ENCODE assay signal across 9 mouse cellular contexts in genomic region chr2:152652901-152653620, GRCm38 (mm10). TPM values are rescaled to one million over a fixed set of nuclear protein-coding genes. Genes with fewer than 3 reads are reported as not detected.
DNase-seq lines count a peak whose midpoint lies in the region; ATAC-seq and TF ChIP-seq lines count a peak whose summit lies in the region.
"Had no signal": no experiment of that assay in that cellular context is flagged by ENCODE, and none has a peak within 500 bp of the region (broad histone marks: within the 10 kb centered on the region; RNA-seq: fewer than 3 reads in every experiment).

No protein-coding gene starts in this region.

- no peak overlapping the region for H3K4me3 ChIP-seq in neural tube, embryonic 13.5 days
- H3K4me3 ChIP-seq in neural tube, embryonic 15.5 days (replicated peaks), result no peak overlapping the region
- no peak overlapping the region for H3K4me3 ChIP-seq in heart, embryonic 12.5 days
- no peak overlapping the region for H3K4me3 ChIP-seq in lung, postnatal 0 days (ENCODE audit: low read depth, low read length)
- H3K4me3 ChIP-seq in liver, embryonic 11.5 days (ENCODE audit: low read depth, low read length), result no peak overlapping the region

- H3K27ac ChIP-seq in neural tube, embryonic 13.5 days (replicated peaks), result 0 out of 2 replicates have a peak overlapping the region, but pooled peaks have one; percentile 61
- no peak overlapping the region for H3K27ac ChIP-seq in neural tube, embryonic 15.5 days (replicated peaks)
- peak overlapping the region; percentile 76 for H3K27ac ChIP-seq in heart, embryonic 12.5 days (ENCODE audit: poor library complexity, severe bottlenecking)
- H3K27ac ChIP-seq in lung, postnatal 0 days (ENCODE audit: low read length), result peak overlapping the region; percentile 11; the same call in 1 of the 2 replicates
- H3K27ac ChIP-seq in liver, embryonic 11.5 days (ENCODE audit: low read depth, low read length), result no peak overlapping the region

- no peak for ATAC-seq in neural tube, embryonic 13.5 days (ENCODE audit: low read depth)
- ATAC-seq in neural tube, embryonic 15.5 days (ENCODE audit: low FRiP score), result no peak
- ATAC-seq in heart, embryonic 12.5 days (ENCODE audit: insufficient number of reproducible peaks, low FRiP score), result peak; percentile 78
- peak; percentile 93 for ATAC-seq in lung, postnatal 0 days
- no peak for ATAC-seq in liver, embryonic 11.5 days (replicated peaks; ENCODE audit: low FRiP score)

- peak; percentile 83 to 85 for DNase-seq in adrenal gland, postnatal 36 days
- peak; percentile 96 for DNase-seq in lung, postnatal 0 days (ENCODE audit: low spot score)
- DNase-seq in liver, embryonic 11.5 days (ENCODE audit: low spot score), result no peak
- DNase-seq in thymus, postnatal 10 days (ENCODE audit: low spot score in 2 of 2), result no peak
- no peak for DNase-seq in urinary bladder, postnatal 10 days (ENCODE audit: low spot score)

- peaks cover 21% of the 10 kb centered on the region for H3K4me1 ChIP-seq in neural tube, embryonic 13.5 days (replicated peaks)
- H3K4me1 ChIP-seq in neural tube, embryonic 15.5 days, result peaks cover 18% of the 10 kb centered on the region
- peaks cover 17% of the 10 kb centered on the region for H3K4me1 ChIP-seq in heart, embryonic 12.5 days (replicated peaks)
- no peaks in the 10 kb centered on the region for H3K4me1 ChIP-seq in lung, postnatal 0 days (ENCODE audit: insufficient read depth, low read depth, low read length)
- peaks cover 4% of the 10 kb centered on the region for H3K4me1 ChIP-seq in liver, embryonic 11.5 days (replicated peaks; ENCODE audit: control insufficient read depth, insufficient read depth, low read length)

- no peaks in the 10 kb centered on the region for H3K36me3 ChIP-seq in neural tube, embryonic 13.5 days
- no peaks in the 10 kb centered on the region for H3K36me3 ChIP-seq in neural tube, embryonic 15.5 days
- H3K36me3 ChIP-seq in heart, embryonic 12.5 days, result no peaks in the 10 kb centered on the region
- H3K36me3 ChIP-seq in lung, postnatal 0 days (ENCODE audit: insufficient read depth, low read length), result no peaks in the 10 kb centered on the region
- no peaks in the 10 kb centered on the region for H3K36me3 ChIP-seq in liver, embryonic 11.5 days (ENCODE audit: control insufficient read depth, insufficient read depth, low read length)

- no peak for TF ChIP-seq EP300 in lung, postnatal 0 days (IDR thresholded peaks at IDR 0.05)

- 81% methylated on average over 10 of the region's 10 CpGs for WGBS in neural tube, embryonic 13.5 days
- WGBS in neural tube, embryonic 15.5 days, result 80% methylated on average over 10 of the region's 10 CpGs
- WGBS in heart, embryonic 12.5 days, result 50% methylated on average over 10 of the region's 10 CpGs
- 33% methylated on average over 10 of the region's 10 CpGs for WGBS in lung, postnatal 0 days
- 57% methylated on average over 10 of the region's 10 CpGs for WGBS in liver, embryonic 11.5 days

- H3K9me3 ChIP-seq in neural tube, embryonic 13.5 days, result no peaks in the 10 kb centered on the region
- no peaks in the 10 kb centered on the region for H3K9me3 ChIP-seq in neural tube, embryonic 15.5 days (replicated peaks)
- H3K9me3 ChIP-seq in heart, embryonic 12.5 days (replicated peaks), result peaks cover 2% of the 10 kb centered on the region
- no peaks in the 10 kb centered on the region for H3K9me3 ChIP-seq in lung, postnatal 0 days (ENCODE audit: low read length)
- H3K9me3 ChIP-seq in liver, embryonic 11.5 days (ENCODE audit: control insufficient read depth, low read length), result no peaks in the 10 kb centered on the region

- H3K27me3 ChIP-seq in neural tube, embryonic 13.5 days, result no peaks in the 10 kb centered on the region
- H3K27me3 ChIP-seq in neural tube, embryonic 15.5 days (replicated peaks), result no peaks in the 10 kb centered on the region
- H3K27me3 ChIP-seq in heart, embryonic 12.5 days (replicated peaks), result no peaks in the 10 kb centered on the region
- H3K27me3 ChIP-seq in lung, postnatal 0 days (replicated peaks; ENCODE audit: insufficient read depth, low read length), result no peaks in the 10 kb centered on the region
- no peaks in the 10 kb centered on the region for H3K27me3 ChIP-seq in liver, embryonic 11.5 days (replicated peaks; ENCODE audit: control insufficient read depth, insufficient read depth, low read length)

- 0 out of 2 replicates have a peak, but pooled peaks have one; percentile 1 for TF ChIP-seq CTCF in lung, postnatal 0 days (IDR thresholded peaks at IDR 0.05)

- no peak overlapping the region for H3K9ac ChIP-seq in neural tube, embryonic 13.5 days
- no peak overlapping the region for H3K9ac ChIP-seq in neural tube, embryonic 15.5 days (replicated peaks)
- H3K9ac ChIP-seq in heart, embryonic 12.5 days, result no peak overlapping the region
- H3K9ac ChIP-seq in lung, postnatal 0 days (replicated peaks; ENCODE audit: low read depth), result no peak overlapping the region
- no peak overlapping the region for H3K9ac ChIP-seq in liver, embryonic 11.5 days (ENCODE audit: low read depth, low read length)

- no peak overlapping the region for H3K4me2 ChIP-seq in neural tube, embryonic 13.5 days
- H3K4me2 ChIP-seq in neural tube, embryonic 15.5 days, result no peak overlapping the region
- no peak overlapping the region for H3K4me2 ChIP-seq in heart, embryonic 12.5 days
- no peak overlapping the region for H3K4me2 ChIP-seq in lung, postnatal 0 days (replicated peaks; ENCODE audit: low read depth, low read length)
- no peak overlapping the region for H3K4me2 ChIP-seq in liver, embryonic 11.5 days

RNA-seq across cellular contexts. Expression of gene H13, which starts 16.2 kb away (rescaled TPM):
- 149 and 155 TPM in 2 replicates for polyA plus RNA-seq in neural tube, embryonic 13.5 days (2015; fragmentation: Nextera tagmentation; extraction: Ambion mirVana)
- polyA plus RNA-seq in neural tube, embryonic 15.5 days (2015; fragmentation: Nextera tagmentation; extraction: Ambion mirVana), result 152 and 155 TPM in 2 replicates
- total RNA-seq in adrenal gland, postnatal 36 days (2021), result 100 to 1,000 TPM; 169 to 173 TPM
- polyA plus RNA-seq in heart, embryonic 12.5 days (2016; fragmentation: Nextera tagmentation; extraction: Ambion mirVana), result 87.5 and 91.9 TPM in 2 replicates
- polyA plus RNA-seq in lung, postnatal 0 days (2015; fragmentation: Nextera tagmentation; extraction: Ambion mirVana), result 110 and 127 TPM in 2 replicates
- 88.6 and 92.1 TPM in 2 replicates for polyA plus RNA-seq in liver, embryonic 11.5 days (2014; fragmentation: Nextera tagmentation; extraction: Ambion mirVana)

RNA-seq across cellular contexts. Expression of gene Rem1, which starts 26.3 kb away (rescaled TPM):
- 0.32 and 0.72 TPM in 2 replicates for polyA plus RNA-seq in neural tube, embryonic 13.5 days (2015; fragmentation: Nextera tagmentation; extraction: Ambion mirVana)
- 0.50 and 3.6 TPM in 2 replicates for polyA plus RNA-seq in neural tube, embryonic 15.5 days (2015; fragmentation: Nextera tagmentation; extraction: Ambion mirVana)
- 10 to 100 TPM in 1 of 2 experiments, 1 to 10 TPM in 1; 9.3 to 13.2 TPM for total RNA-seq in adrenal gland, postnatal 36 days (2021)
- 9.5 and 10.1 TPM in 2 replicates for polyA plus RNA-seq in heart, embryonic 12.5 days (2016; fragmentation: Nextera tagmentation; extraction: Ambion mirVana)
- polyA plus RNA-seq in lung, postnatal 0 days (2015; fragmentation: Nextera tagmentation; extraction: Ambion mirVana), result 32.2 and 34.0 TPM in 2 replicates
- 1.2 and 1.6 TPM in 2 replicates for polyA plus RNA-seq in liver, embryonic 11.5 days (2014; fragmentation: Nextera tagmentation; extraction: Ambion mirVana)

RNA-seq across cellular contexts. Expression of gene Defb25, which starts 30.2 kb away (rescaled TPM):
- not detected in 2 replicates for polyA plus RNA-seq in neural tube, embryonic 13.5 days (2015; fragmentation: Nextera tagmentation; extraction: Ambion mirVana)
- polyA plus RNA-seq in neural tube, embryonic 15.5 days (2015; fragmentation: Nextera tagmentation; extraction: Ambion mirVana), result not detected in 2 replicates
- total RNA-seq in adrenal gland, postnatal 36 days (2021), result 1 to 10 TPM in 1 of 2 experiments, not detected in 1; 2.2 TPM
- polyA plus RNA-seq in heart, embryonic 12.5 days (2016; fragmentation: Nextera tagmentation; extraction: Ambion mirVana), result not detected in 2 replicates
- 3.0 and 4.9 TPM in 2 replicates for polyA plus RNA-seq in lung, postnatal 0 days (2015; fragmentation: Nextera tagmentation; extraction: Ambion mirVana)
- not detected in 2 replicates for polyA plus RNA-seq in liver, embryonic 11.5 days (2014; fragmentation: Nextera tagmentation; extraction: Ambion mirVana)
- polyA plus RNA-seq: limb, embryonic 11.5 days had no signal

RNA-seq across cellular contexts. Expression of gene Mcts2, which starts 33.8 kb away (rescaled TPM):
- 45.5 TPM in 2 replicates for polyA plus RNA-seq in neural tube, embryonic 13.5 days (2015; fragmentation: Nextera tagmentation; extraction: Ambion mirVana)
- 33.9 and 41.5 TPM in 2 replicates for polyA plus RNA-seq in neural tube, embryonic 15.5 days (2015; fragmentation: Nextera tagmentation; extraction: Ambion mirVana)
- total RNA-seq in adrenal gland, postnatal 36 days (2021), result 10 to 100 TPM; 27.2 to 31.7 TPM
- polyA plus RNA-seq in heart, embryonic 12.5 days (2016; fragmentation: Nextera tagmentation; extraction: Ambion mirVana), result 23.1 and 25.2 TPM in 2 replicates
- polyA plus RNA-seq in lung, postnatal 0 days (2015; fragmentation: Nextera tagmentation; extraction: Ambion mirVana), result 19.4 and 20.8 TPM in 2 replicates
- polyA plus RNA-seq in liver, embryonic 11.5 days (2014; fragmentation: Nextera tagmentation; extraction: Ambion mirVana), result 31.5 and 37.1 TPM in 2 replicates

RNA-seq across cellular contexts. Expression of gene Defb36, which starts 48.9 kb away (rescaled TPM):
- polyA plus RNA-seq in neural tube, embryonic 13.5 days (2015; fragmentation: Nextera tagmentation; extraction: Ambion mirVana), result not detected in 2 replicates
- not detected in 2 replicates for polyA plus RNA-seq in neural tube, embryonic 15.5 days (2015; fragmentation: Nextera tagmentation; extraction: Ambion mirVana)
- total RNA-seq in adrenal gland, postnatal 36 days (2021), result 1 to 10 TPM in 1 of 2 experiments, not detected in 1; 1.3 TPM
- not detected in 2 replicates for polyA plus RNA-seq in heart, embryonic 12.5 days (2016; fragmentation: Nextera tagmentation; extraction: Ambion mirVana)
- not detected in 2 replicates for polyA plus RNA-seq in lung, postnatal 0 days (2015; fragmentation: Nextera tagmentation; extraction: Ambion mirVana)
- polyA plus RNA-seq in liver, embryonic 11.5 days (2014; fragmentation: Nextera tagmentation; extraction: Ambion mirVana), result not detected in 2 replicates
- polyA plus RNA-seq: limb, embryonic 11.5 days had no signal

Comparison
In these comparisons a context has a peak if more than half of its experiments do, and no peak if none do; other contexts are left out.
1. H3K27ac ChIP-seq: peak in neural tube, embryonic 13.5 days (single experiment), heart, embryonic 12.5 days (single experiment) and lung, postnatal 0 days (single experiment); none in neural tube, embryonic 15.5 days (single experiment) and liver, embryonic 11.5 days (single experiment).
2. ATAC-seq: peak in heart, embryonic 12.5 days (single experiment) and lung, postnatal 0 days (single experiment); none in neural tube, embryonic 13.5 days (single experiment), neural tube, embryonic 15.5 days (single experiment) and liver, embryonic 11.5 days (single experiment).
3. DNase-seq: peak in adrenal gland, postnatal 36 days (2 of 2) and lung, postnatal 0 days (single experiment); none in liver, embryonic 11.5 days (single experiment), thymus, postnatal 10 days (0 of 2) and urinary bladder, postnatal 10 days (single experiment).